Mouse (Mus musculus) ES-Bruce4 (cell line): ENCODE results near the gene Syt5.

Experiments used
- CTCF ChIP-seq: IDR thresholded peaks from one replicate; pipeline ENCODE4 v1.8.1; 2011; ENCODE audit warnings: low read depth, low read length
- POLR2A ChIP-seq: IDR thresholded peaks from one replicate; pipeline ENCODE4 v1.8.1; 2011; ENCODE audit warnings: low read length; ENCODE audit not compliant: insufficient read depth

GRCm38 (mm10) chr7:4491308-4491707 is 56.0 kb downstream of the Syt5 start:
- no peak for TF ChIP-seq CTCF
- TF ChIP-seq POLR2A: no peak
